Mouse (Mus musculus): ENCODE data around the gene Myom3. TPM values are rescaled to one million over a fixed set of nuclear protein-coding genes. Genes with fewer than 3 reads are reported as not detected.

Gene Myom3
- polyA plus RNA-seq, 2 experiments, result 5.0 to 12.7 TPM

DNA sequence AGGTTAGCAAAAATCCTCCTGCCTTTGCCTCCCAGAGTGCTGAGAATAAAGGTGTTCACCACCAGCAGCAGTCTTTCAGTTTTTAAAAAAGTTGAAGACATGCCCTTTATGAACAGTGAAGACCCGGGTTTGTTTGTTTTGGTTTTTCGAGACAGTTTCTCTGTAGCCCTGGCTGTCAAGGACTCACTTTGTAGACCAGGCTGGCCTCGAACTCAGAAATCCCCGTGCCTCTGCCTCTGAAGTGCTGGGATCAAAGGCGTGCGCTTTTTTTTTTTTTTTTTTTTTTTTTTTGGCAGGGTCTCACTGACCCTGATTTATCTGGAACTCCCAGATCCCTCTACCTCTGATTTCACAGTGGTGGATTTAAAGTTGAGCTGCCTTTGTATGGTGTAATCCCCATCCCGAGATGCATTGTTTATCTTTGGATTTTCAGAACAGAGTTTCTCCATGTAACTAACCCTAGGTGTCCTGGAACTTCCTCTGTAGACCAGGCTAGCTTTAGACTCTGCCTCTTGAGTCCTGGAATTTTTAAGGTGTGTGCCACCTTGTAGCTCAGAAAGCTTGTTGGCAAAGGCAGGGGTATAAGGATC, 98.2 kb downstream of the Myom3 start:
- no peak for ATAC-seq (ENCODE audit: low FRiP score, low read depth)
- TF ChIP-seq POLR2A (IDR thresholded peaks at IDR 0.05; ENCODE audit: borderline replicate concordance, extremely low read depth, insufficient read depth, insufficient read length), result no peak
- H3K27me3 ChIP-seq (ENCODE audit: control insufficient read depth, insufficient read depth, low read length), result no peaks in the 10 kb centered on the region
- peak overlapping the region; percentile 67 for H3K4me2 ChIP-seq (replicated peaks; ENCODE audit: low read depth, low read length, severe bottlenecking)
- 7% methylated on average over 7 of the region's 7 CpGs for WGBS
- no peaks in the 10 kb centered on the region for H3K9me3 ChIP-seq (ENCODE audit: control insufficient read depth, low read length)
- peak overlapping the region; percentile 97 for H3K9ac ChIP-seq (ENCODE audit: low read depth, low read length, severe bottlenecking)
- no peak for DNase-seq (ENCODE audit: low spot score)
- no peak overlapping the region for H3K27ac ChIP-seq (replicated peaks; ENCODE audit: low read depth, low read length)
- peak overlapping the region; percentile 85 for H3K4me3 ChIP-seq (replicated peaks; ENCODE audit: low read length)
- peaks cover 16% of the 10 kb centered on the region; the same call in 1 of the 2 replicates for H3K4me1 ChIP-seq (ENCODE audit: control insufficient read depth, insufficient read depth, low read length)
- peaks cover 16% of the 10 kb centered on the region for H3K36me3 ChIP-seq (ENCODE audit: control insufficient read depth, insufficient read depth, low read length)

Other genes starting within 250 kb of the Myom3 start
- gene Grhl3, start 186.1 kb upstream of the Myom3 start, polyA plus RNA-seq (2012; rRNA removed), result 17.2 and 20.6 TPM in 2 replicates
- gene Grhl3, start 186.1 kb upstream of the Myom3 start, polyA plus RNA-seq (2014; fragmentation: Nextera tagmentation; extraction: Ambion mirVana), result 44.4 and 46.2 TPM in 2 replicates
- 3.1 and 3.4 TPM in 2 replicates for gene Ifnlr1, start 73.4 kb upstream of the Myom3 start, polyA plus RNA-seq (2012; rRNA removed)
- gene Ifnlr1, start 73.4 kb upstream of the Myom3 start, polyA plus RNA-seq (2014; fragmentation: Nextera tagmentation; extraction: Ambion mirVana), result 1.1 and 2.0 TPM in 2 replicates
- gene Il22ra1, start 31.5 kb upstream of the Myom3 start, polyA plus RNA-seq (2012; rRNA removed), result 1.2 and 1.6 TPM in 2 replicates
- 0.79 and 1.2 TPM in 2 replicates for gene Il22ra1, start 31.5 kb upstream of the Myom3 start, polyA plus RNA-seq (2014; fragmentation: Nextera tagmentation; extraction: Ambion mirVana)
- 139 and 145 TPM in 2 replicates for gene Srsf10, start 96.0 kb downstream of the Myom3 start, polyA plus RNA-seq (2012; rRNA removed)
- 258 and 273 TPM in 2 replicates for gene Srsf10, start 96.0 kb downstream of the Myom3 start, polyA plus RNA-seq (2014; fragmentation: Nextera tagmentation; extraction: Ambion mirVana)
- gene Pnrc2, start 114.1 kb downstream of the Myom3 start, polyA plus RNA-seq (2012; rRNA removed), result 105 and 106 TPM in 2 replicates
- gene Pnrc2, start 114.1 kb downstream of the Myom3 start, polyA plus RNA-seq (2014; fragmentation: Nextera tagmentation; extraction: Ambion mirVana), result 165 and 178 TPM in 2 replicates
- 0.70 TPM in 2 replicates for gene Cnr2, start 135.7 kb downstream of the Myom3 start, polyA plus RNA-seq (2012; rRNA removed)
- gene Cnr2, start 135.7 kb downstream of the Myom3 start, polyA plus RNA-seq (2014; fragmentation: Nextera tagmentation; extraction: Ambion mirVana), result 0.57 and 0.94 TPM in 2 replicates
- gene Fuca1, start 161.0 kb downstream of the Myom3 start, polyA plus RNA-seq (2012; rRNA removed), result 45.6 and 50.1 TPM in 2 replicates
- gene Fuca1, start 161.0 kb downstream of the Myom3 start, polyA plus RNA-seq (2014; fragmentation: Nextera tagmentation; extraction: Ambion mirVana), result 80.8 and 92.8 TPM in 2 replicates
- gene Hmgcl, start 186.7 kb downstream of the Myom3 start, polyA plus RNA-seq (2012; rRNA removed), result 60.8 and 69.7 TPM in 2 replicates
- 93.4 and 97.6 TPM in 2 replicates for gene Hmgcl, start 186.7 kb downstream of the Myom3 start, polyA plus RNA-seq (2014; fragmentation: Nextera tagmentation; extraction: Ambion mirVana)
- 83.7 and 101 TPM in 2 replicates for gene Gale, start 204.0 kb downstream of the Myom3 start, polyA plus RNA-seq (2012; rRNA removed)
- 52.0 and 59.3 TPM in 2 replicates for gene Gale, start 204.0 kb downstream of the Myom3 start, polyA plus RNA-seq (2014; fragmentation: Nextera tagmentation; extraction: Ambion mirVana)
- 106 and 133 TPM in 2 replicates for gene Lypla2, start 212.9 kb downstream of the Myom3 start, polyA plus RNA-seq (2012; rRNA removed)
- gene Lypla2, start 212.9 kb downstream of the Myom3 start, polyA plus RNA-seq (2014; fragmentation: Nextera tagmentation; extraction: Ambion mirVana), result 105 and 117 TPM in 2 replicates
- gene Pithd1, start 227.5 kb downstream of the Myom3 start, polyA plus RNA-seq (2012; rRNA removed), result 49.1 and 50.2 TPM in 2 replicates
- 52.6 and 59.9 TPM in 2 replicates for gene Pithd1, start 227.5 kb downstream of the Myom3 start, polyA plus RNA-seq (2014; fragmentation: Nextera tagmentation; extraction: Ambion mirVana)